Mouse (Mus musculus) adipocyte (in vitro differentiated cells): Measurements from ENCODE around the gene Trank1.

Source experiments
- DNase-seq: peaks from one replicate; pipeline ENCODE4 v3.0.0-alpha.2; 2016; ENCODE audit warnings: low spot score

The Trank1 gene

GRCm38 (mm10) chr9:111425113-111425512 is 113.6 kb downstream of the Trank1 start:
- DNase-seq, result no peak

DNA sequence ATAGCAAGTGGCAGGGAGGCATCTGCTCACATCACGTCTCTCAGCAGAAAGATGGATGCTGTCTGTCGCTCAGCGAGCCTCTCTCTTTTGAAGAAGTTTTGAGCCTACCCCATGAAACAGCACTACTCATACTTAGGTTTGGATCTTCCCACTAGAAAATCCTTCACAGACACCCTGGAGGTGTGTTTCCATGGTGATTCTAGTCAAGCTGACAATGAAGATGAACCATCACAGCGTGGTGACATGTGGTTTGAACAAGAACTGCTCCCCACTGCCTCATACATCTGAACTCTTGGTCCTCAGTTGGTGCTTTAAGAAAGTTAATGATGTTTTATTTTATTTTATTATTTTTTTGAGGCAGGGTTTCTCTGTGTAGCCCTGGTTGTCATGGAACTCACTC is 114.4 kb downstream of the Trank1 start:
- no peak for DNase-seq

GRCm38 (mm10) chr9:111427891-111428555 is 116.5 kb downstream of the Trank1 start:
- no peak for DNase-seq

DNA sequence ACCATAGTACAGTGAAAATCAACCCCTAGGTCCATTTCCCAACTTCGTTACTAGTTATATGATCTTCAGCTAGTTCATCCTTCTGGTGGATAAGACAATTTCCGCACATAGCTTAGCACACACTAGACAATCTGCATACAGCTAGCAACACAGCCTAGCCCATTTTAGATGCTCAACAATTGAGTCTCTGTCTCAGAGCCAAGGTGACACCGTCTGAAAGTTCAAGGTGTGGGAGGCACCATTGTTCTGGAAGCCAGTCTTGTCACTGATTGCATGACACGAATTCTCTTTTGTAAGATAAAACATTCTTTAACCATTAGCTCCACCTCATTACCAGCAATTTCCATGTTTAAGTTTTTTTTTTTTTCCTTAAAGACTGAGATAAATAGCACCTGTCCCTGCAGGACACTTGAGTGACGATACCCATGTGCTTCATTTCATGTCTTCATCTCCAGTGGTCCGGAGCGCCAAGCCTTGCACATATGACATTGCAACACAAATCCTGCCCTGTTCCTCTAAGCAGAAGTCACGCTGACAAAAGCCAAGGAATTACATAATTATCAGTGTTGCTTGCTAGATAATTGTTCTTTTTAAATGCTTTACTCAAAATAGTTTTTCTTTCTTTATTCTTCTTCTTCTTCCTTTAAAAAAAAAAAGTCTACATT is 117.3 kb downstream of the Trank1 start:
- no peak for DNase-seq

- no peak for DNase-seq
Observed at GRCm38 (mm10) chr9:111429363-111429750, 117.8 kb downstream of the Trank1 start.

DNA sequence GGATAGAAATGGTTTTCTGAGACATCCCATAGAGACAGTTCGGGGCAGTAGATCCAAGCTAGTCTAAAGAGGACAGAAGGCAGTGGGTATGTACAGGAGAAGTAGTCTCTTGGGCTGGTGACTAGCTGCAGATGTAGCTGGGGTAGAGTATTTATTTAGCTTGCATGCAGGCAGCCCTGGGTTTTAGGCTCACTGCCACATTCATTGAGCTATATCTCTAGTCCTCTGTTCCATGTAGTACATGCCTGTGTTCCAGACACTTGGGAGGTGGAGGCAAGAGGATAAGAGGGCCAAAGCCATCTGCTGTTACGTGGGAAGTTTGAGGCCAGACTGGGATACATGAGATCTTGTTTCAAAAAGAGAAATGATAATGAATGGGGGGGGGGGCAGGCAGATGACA is 123.9 kb downstream of the Trank1 start:
- no peak for DNase-seq

GRCm38 (mm10) chr9:111438904-111439835 is 127.6 kb downstream of the Trank1 start, which contains the start of gene Dclk3:
Dclk3 (plus strand) TSS chr9:111439081.
- DNase-seq, result no peak

DNA sequence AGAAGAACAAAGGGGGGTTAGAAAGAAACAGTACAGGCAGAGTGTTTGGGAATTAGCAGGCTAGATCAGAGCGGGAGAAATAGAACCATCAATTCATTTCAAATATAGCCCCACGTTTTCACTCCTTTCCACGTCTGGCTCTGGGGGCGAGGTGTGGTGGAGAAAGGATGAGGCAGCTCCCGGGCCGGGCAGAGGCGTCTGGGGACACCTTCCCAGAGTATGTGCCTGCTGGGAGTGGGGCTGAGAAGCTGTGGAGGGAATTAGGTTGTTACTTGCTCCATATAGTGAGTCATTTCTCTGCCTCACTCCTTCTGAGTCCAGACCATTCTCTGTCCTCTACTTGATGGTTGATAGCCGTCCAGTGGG is 128.3 kb downstream of the Trank1 start:
- no peak for DNase-seq

DNA sequence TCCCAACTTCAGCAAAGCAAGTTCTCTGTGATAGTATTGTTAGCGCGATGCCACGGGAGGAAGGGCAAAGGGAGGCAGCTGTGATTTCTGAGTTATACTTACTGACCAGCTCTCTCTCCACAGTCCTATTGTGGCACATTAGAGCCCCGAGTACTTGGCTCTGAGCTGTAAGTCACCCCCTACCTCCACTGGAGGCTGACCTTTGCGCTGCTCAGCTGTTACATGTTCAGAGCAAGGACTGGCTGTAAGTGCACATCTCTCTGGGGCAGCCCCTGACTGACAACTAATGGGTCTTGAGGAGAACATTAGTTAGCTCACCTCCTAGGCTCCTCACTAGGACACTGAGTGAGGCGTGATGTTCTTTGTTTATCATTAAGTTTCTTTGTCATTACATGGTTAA is 128.9 kb downstream of the Trank1 start:
- no peak for DNase-seq

GRCm38 (mm10) chr9:111441151-111441550 is 129.6 kb downstream of the Trank1 start:
- no peak for DNase-seq
